Mouse (Mus musculus) erythroblast, embryonic 14.5 days (primary cell): ENCODE data around the gene Gm21983. TPM values are rescaled to one million over a fixed set of nuclear protein-coding genes. Genes with fewer than 3 reads are reported as not detected.

Experiments used
- H3K27me3 ChIP-seq: 2 replicates; pipeline ENCODE4 v1.6.1; 2012; ENCODE audit warnings: inconsistent platforms; ENCODE audit not compliant: control insufficient read depth
- H3K36me3 ChIP-seq: 2 replicates; pipeline ENCODE4 v1.6.1; 2012; ENCODE audit warnings: mild to moderate bottlenecking, inconsistent platforms; ENCODE audit not compliant: control insufficient read depth
- H3K4me1 ChIP-seq: 2 replicates; pipeline ENCODE4 v1.6.1; 2012; ENCODE audit warnings: inconsistent platforms; ENCODE audit not compliant: control insufficient read depth
- H3K4me3 ChIP-seq: replicated peaks from 2 replicates; pipeline ENCODE3; 2012; ENCODE audit warnings: moderate library complexity, mild to moderate bottlenecking, inconsistent platforms
- H3K9me3 ChIP-seq: 2 replicates; pipeline ENCODE4 v1.6.1; 2012; ENCODE audit warnings: low read length, inconsistent platforms, mixed read lengths; ENCODE audit not compliant: control insufficient read depth
- GATA1 ChIP-seq: IDR thresholded peaks from 2 replicates; pipeline ENCODE4 v1.6.1; 2012; ENCODE audit warnings: low read length, inconsistent platforms, mixed read lengths
- TAL1 ChIP-seq: IDR thresholded peaks from 3 replicates; pipeline ENCODE4 v1.6.1; 2012; ENCODE audit warnings: low read length, inconsistent platforms, mixed read lengths
- polyA plus RNA-seq: library from polyadenylated mRNA; stranded (reverse); fragments of >175 nt; gene quantifications from 2 replicates; pipeline ENCODE4 v1.2.3, GENCODE M21; 2012

Gm21983 gene
- polyA plus RNA-seq, 1 experiment = not detected

DNA sequence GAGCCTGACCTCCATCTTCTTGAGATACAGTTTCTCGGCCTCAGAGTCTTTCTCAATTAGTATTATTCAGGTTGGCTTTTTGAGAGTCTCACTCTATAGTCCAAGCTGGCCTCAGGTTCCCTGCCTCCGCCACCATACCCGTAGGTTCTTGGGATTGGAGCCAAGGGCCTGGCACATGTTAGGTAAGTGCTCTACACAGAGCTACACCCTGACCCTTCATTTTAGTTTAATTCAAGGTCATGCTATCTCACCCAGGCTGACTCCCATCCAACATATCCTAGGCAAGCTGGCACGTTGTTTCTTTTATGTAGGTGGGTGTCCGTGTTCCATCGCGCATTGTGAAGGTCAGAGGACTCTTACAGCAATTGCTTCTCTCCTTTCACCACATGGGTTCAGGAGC, 6.0 kb downstream of the Gm21983 start:
- H3K36me3 ChIP-seq = peaks cover 30% of the 10 kb centered on the region
- no peak for TF ChIP-seq GATA1
- TF ChIP-seq TAL1 = no peak
- no peaks in the 10 kb centered on the region for H3K9me3 ChIP-seq
- peaks cover 25% of the 10 kb centered on the region for H3K4me1 ChIP-seq
- no peak overlapping the region for H3K4me3 ChIP-seq
- no peaks in the 10 kb centered on the region for H3K27me3 ChIP-seq

- peaks cover 22% of the 10 kb centered on the region for H3K4me1 ChIP-seq
Observed at GRCm38 (mm10) chr7:27174496-27174895, 6.4 kb downstream of the Gm21983 start.

GRCm38 (mm10) chr7:27170981-27171380, 9.9 kb downstream of the Gm21983 start:
- no peak for TF ChIP-seq GATA1
- no peak for TF ChIP-seq TAL1
- Histone ChIP-seq H3K4me1 (peaks cover 27% of the 10 kb centered on the region), H3K9me3 (no peaks in the 10 kb centered on the region), H3K4me3 (no peak overlapping the region), H3K36me3 (peaks cover 32% of the 10 kb centered on the region), H3K27me3 (no peaks in the 10 kb centered on the region)

More at GRCm38 (mm10) chr7:27174496-27174895, 6.4 kb downstream of the Gm21983 start:
- Histone ChIP-seq H3K27me3 (no peaks in the 10 kb centered on the region), H3K36me3 (peaks cover 30% of the 10 kb centered on the region), H3K4me3 (no peak overlapping the region), H3K9me3 (no peaks in the 10 kb centered on the region)
- TF ChIP-seq GATA1 (no peak), TAL1 (no peak)

- Histone ChIP-seq H3K4me3 (no peak overlapping the region), H3K9me3 (no peaks in the 10 kb centered on the region), H3K27me3 (no peaks in the 10 kb centered on the region), H3K4me1 (peaks cover 43% of the 10 kb centered on the region), H3K36me3 (peaks cover 35% of the 10 kb centered on the region)
- TF ChIP-seq TAL1 (no peak), GATA1 (no peak)
Observed at GRCm38 (mm10) chr7:27168371-27168770, 12.5 kb downstream of the Gm21983 start.

- Histone ChIP-seq H3K36me3 (peaks cover 37% of the 10 kb centered on the region), H3K9me3 (no peaks in the 10 kb centered on the region), H3K4me3 (peak overlapping the region; percentile 86), H3K27me3 (no peaks in the 10 kb centered on the region), H3K4me1 (peaks cover 49% of the 10 kb centered on the region)
- TF ChIP-seq TAL1 (no peak), GATA1 (no peak)
Observed at GRCm38 (mm10) chr7:27167475-27168094, 13.3 kb downstream of the Gm21983 start.

DNA sequence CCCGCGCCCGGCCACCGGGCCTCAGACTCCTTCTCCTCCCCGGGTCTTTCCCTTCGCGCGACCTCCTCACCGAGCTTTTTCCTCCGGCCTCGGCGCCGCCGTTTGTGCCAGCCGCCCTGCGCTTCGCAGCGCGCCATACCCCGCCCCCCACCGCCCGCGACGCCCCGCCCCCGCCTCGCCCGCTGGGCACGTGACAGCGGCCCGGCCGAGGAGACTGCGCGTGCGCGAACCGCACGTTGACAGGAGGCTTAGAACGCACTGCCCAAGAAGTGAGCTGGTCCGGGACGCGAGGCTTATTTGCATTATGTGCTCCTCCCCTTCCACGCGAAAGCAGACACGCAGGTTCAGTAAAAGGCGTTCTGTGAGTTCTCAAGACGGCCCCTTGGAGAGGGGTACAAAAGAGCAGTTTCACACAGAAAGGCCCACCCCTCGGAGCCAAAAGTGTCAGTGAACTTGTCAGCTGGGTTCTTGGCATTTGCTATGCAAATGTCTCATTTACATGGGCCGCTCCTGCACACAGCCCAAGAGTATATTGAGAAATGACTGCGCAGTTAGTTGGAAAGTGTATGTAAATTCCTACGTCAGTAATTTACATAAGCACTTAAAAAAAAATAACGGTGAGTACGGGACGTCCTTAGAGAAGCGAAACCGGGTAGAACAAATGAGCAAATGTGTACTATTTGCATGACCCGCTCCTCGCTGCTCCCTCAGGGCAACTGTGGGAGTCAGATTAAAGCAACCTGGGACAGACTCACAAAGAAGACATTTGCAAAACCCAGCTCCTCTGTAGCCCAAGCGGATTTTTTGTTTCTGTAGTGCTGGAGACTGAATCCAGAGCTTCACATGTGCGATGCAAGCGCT, 14.0 kb downstream of the Gm21983 start, which contains the start of gene Egln2:
TSS of gene Egln2 (minus strand) at position 189 of the 861 bp plus-strand sequence.
- TF ChIP-seq GATA1 (no peak), TAL1 (no peak)
- peaks cover 41% of the 10 kb centered on the region for H3K36me3 ChIP-seq
- no peaks in the 10 kb centered on the region for H3K27me3 ChIP-seq
- peak within 1 kb of the TSS; percentile 86 for H3K4me3 ChIP-seq
- H3K4me1 ChIP-seq = peaks cover 51% of the 10 kb centered on the region
- no peaks in the 10 kb centered on the region for H3K9me3 ChIP-seq

DNA sequence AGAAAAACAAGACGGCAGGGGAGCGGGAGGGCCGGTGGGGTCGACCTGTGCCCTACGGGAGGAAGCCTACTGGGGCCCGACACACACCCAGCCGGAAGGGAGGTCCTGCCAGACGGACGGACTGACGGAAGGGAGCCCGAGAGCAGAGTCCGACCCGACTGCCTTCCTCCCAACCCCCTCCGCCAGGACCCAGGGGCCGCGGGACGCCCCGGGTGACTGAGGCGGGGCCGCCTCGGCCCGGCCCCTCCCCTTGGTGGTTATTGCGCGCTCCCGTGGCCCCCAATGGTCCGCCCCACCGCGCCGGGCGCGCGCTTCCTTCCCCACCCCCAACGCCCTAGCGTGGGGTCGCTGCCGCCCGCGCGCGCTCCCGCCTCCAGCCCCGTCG, 14.7 kb downstream of the Gm21983 start:
- no peaks in the 10 kb centered on the region for H3K9me3 ChIP-seq
- no peak for TF ChIP-seq GATA1
- no peak for TF ChIP-seq TAL1
- H3K27me3 ChIP-seq = no peaks in the 10 kb centered on the region
- H3K36me3 ChIP-seq = peaks cover 47% of the 10 kb centered on the region
- H3K4me3 ChIP-seq = peak overlapping the region; percentile 86
- peaks cover 58% of the 10 kb centered on the region for H3K4me1 ChIP-seq

DNA sequence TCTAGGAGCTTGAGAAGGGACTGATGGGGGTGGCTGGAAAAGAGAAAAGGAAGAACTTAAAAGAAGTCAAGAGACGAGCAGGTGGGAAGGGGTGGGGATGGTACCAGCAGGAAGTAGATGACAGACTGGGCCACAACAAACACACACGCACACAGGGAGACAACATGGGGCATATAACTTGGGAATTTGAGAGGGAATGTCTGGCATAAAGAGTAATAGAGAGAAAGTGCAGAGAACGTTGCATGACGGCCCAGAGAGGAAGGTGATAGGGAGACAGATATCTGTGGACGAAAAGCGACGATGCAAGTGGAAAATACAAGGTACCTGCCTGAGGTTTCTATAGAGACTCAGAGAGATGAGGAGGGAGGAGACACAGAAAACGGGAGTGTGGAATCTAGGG, 15.2 kb downstream of the Gm21983 start:
- H3K27me3 ChIP-seq = no peaks in the 10 kb centered on the region
- peak overlapping the region; percentile 86 for H3K4me3 ChIP-seq
- H3K36me3 ChIP-seq = peaks cover 49% of the 10 kb centered on the region
- H3K4me1 ChIP-seq = peaks cover 63% of the 10 kb centered on the region
- TF ChIP-seq GATA1 (no peak), TAL1 (no peak)
- H3K9me3 ChIP-seq = no peaks in the 10 kb centered on the region

DNA sequence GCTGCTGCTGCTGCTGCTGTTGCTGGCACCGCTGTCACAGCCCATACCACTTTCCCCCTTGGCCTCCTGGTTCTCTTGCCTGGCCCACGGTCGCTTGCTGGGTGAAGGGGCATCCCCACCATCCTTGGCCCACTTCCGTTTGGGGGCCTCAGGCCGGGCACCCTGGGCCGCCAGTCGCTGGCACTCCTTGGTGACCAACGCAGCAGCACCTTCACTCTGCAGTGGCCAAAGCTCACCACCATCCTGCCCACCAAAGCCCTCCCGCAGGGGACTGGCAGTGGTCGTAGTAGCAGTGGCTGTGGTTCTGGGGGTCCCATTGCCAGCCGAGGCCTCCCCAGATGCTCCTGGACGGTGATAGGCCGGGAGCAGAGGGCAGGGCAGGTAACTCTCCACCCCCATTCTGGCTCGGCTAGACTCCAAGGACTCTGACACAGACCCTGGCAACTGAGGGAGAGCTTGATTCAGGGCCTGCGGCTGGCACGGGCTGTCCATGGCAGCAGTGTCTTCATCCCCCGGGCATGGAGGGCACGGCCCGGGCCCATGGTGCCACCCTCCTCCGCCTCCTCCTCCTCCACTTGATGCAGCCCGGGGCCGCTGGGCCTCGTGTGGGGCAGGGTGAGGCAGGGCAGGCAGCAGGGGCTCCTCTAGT, 15.8 kb downstream of the Gm21983 start:
- no peak for TF ChIP-seq TAL1
- no peak for TF ChIP-seq GATA1
- peaks cover 51% of the 10 kb centered on the region for H3K36me3 ChIP-seq

More for the DNA sequence above, 15.8 kb downstream of the Gm21983 start:
- Histone ChIP-seq H3K4me1 (peaks cover 68% of the 10 kb centered on the region), H3K4me3 (peak overlapping the region; percentile 86), H3K9me3 (no peaks in the 10 kb centered on the region), H3K27me3 (no peaks in the 10 kb centered on the region)
